Mouse (Mus musculus) kidney, embryonic 16.5 days (tissue): ENCODE measurements around the gene Rnf150. TPM values are rescaled to one million over a fixed set of nuclear protein-coding genes. Genes with fewer than 3 reads are reported as not detected.

Experiments used
- ATAC-seq: fragments of 200-750 bp; cut with Nextera tagmentation; 2 replicates; pipeline ENCODE4 v1.8.0; 2017; ENCODE audit warnings: moderate TSS enrichment; ENCODE audit not compliant: low FRiP score, low TSS enrichment
- H3K27ac ChIP-seq: fragments of 300-500 bp; sonication (generic); 2 replicates; pipeline ENCODE4 v1.5.1; 2014; ENCODE audit warnings: low read length
- H3K27me3 ChIP-seq: fragments of 300-500 bp; sonication (generic); 2 replicates; pipeline ENCODE4 v1.6.1; 2014; ENCODE audit warnings: low read length, control low read depth, mixed read lengths; ENCODE audit not compliant: insufficient read depth
- H3K36me3 ChIP-seq: fragments of 300-500 bp; sonication (generic); 2 replicates; pipeline ENCODE4 v1.6.1; 2014; ENCODE audit warnings: low read length, control low read depth, mixed read lengths; ENCODE audit not compliant: insufficient read depth
- H3K4me1 ChIP-seq: fragments of 300-500 bp; sonication (generic); 2 replicates; pipeline ENCODE4 v1.6.1; 2014; ENCODE audit warnings: low read length, control low read depth, mixed read lengths; ENCODE audit not compliant: insufficient read depth
- H3K4me2 ChIP-seq: fragments of 300-500 bp; sonication (generic); replicated peaks from 2 replicates; pipeline ENCODE4 v1.6.1; 2014; ENCODE audit warnings: low read depth, low read length
- H3K4me3 ChIP-seq: fragments of 300-500 bp; sonication (generic); 2 replicates; pipeline ENCODE4 v1.5.1; 2014; ENCODE audit warnings: mild to moderate bottlenecking, low read length
- H3K9ac ChIP-seq: fragments of 300-500 bp; sonication (generic); replicated peaks from 2 replicates; pipeline ENCODE4 v1.6.1; 2014; ENCODE audit warnings: low read length
- H3K9me3 ChIP-seq: fragments of 300-500 bp; sonication (generic); 2 replicates; pipeline ENCODE4 v1.6.1; 2016; ENCODE audit warnings: low read length, control low read depth
- WGBS: fragments of 180-500 bp; shearing (Covaris S2); extraction: QIAGEN DNeasy Blood & Tissue Kit; methylation state at CpG from one replicate; pipeline ENCODE4 v1.1.7; 2014; 5-methylcytosine and 5-hydroxymethylcytosine counted together
- polyA plus RNA-seq: library from polyadenylated mRNA; unstranded; fragments of >200 nt; fragmentation: Nextera tagmentation; extraction: Ambion mirVana; gene quantifications from 2 replicates; pipeline ENCODE4 v1.2.1, GENCODE M21; 2015

Gene Rnf150
- polyA plus RNA-seq, 1 experiment from 2014 or later: 2.0 TPM

GRCm38 (mm10) chr8:83054801-83055200 is 191.6 kb downstream of the Rnf150 start:
- no peak overlapping the region for H3K9ac ChIP-seq
- no peak overlapping the region for H3K4me2 ChIP-seq
- no peaks in the 10 kb centered on the region for H3K36me3 ChIP-seq
- no peak overlapping the region for H3K27ac ChIP-seq
- no peak for ATAC-seq
- H3K4me1 ChIP-seq: 0 out of 2 replicates have a peak, but pooled peaks cover 3% of the 10 kb centered on the region
- H3K27me3 ChIP-seq: no peaks in the 10 kb centered on the region
- 84% methylated on average over 3 of the region's 3 CpGs for WGBS
- no peaks in the 10 kb centered on the region for H3K9me3 ChIP-seq
- H3K4me3 ChIP-seq: no peak overlapping the region

GRCm38 (mm10) chr8:83058951-83059350 is 195.8 kb downstream of the Rnf150 start:
- H3K36me3 ChIP-seq: no peaks in the 10 kb centered on the region
- H3K9me3 ChIP-seq: no peaks in the 10 kb centered on the region
- no peak overlapping the region for H3K4me2 ChIP-seq
- H3K9ac ChIP-seq: no peak overlapping the region
- no peaks in the 10 kb centered on the region for H3K27me3 ChIP-seq
- no peak overlapping the region for H3K27ac ChIP-seq
- no peak for ATAC-seq
- no peak overlapping the region for H3K4me3 ChIP-seq
- WGBS: 55% methylated on average over 8 of the region's 8 CpGs
- H3K4me1 ChIP-seq: 0 out of 2 replicates have a peak, but pooled peaks cover 3% of the 10 kb centered on the region

GRCm38 (mm10) chr8:83060076-83060475 is 196.9 kb downstream of the Rnf150 start:
- H3K4me3 ChIP-seq: no peak overlapping the region
- H3K27me3 ChIP-seq: no peaks in the 10 kb centered on the region
- no peak overlapping the region for H3K27ac ChIP-seq
- WGBS: 94% methylated on average over 2 of the region's 2 CpGs
- H3K36me3 ChIP-seq: no peaks in the 10 kb centered on the region
- H3K9me3 ChIP-seq: no peaks in the 10 kb centered on the region
- no peak overlapping the region for H3K9ac ChIP-seq
- ATAC-seq: no peak
- no peak overlapping the region for H3K4me2 ChIP-seq
- 0 out of 2 replicates have a peak, but pooled peaks cover 3% of the 10 kb centered on the region for H3K4me1 ChIP-seq

DNA sequence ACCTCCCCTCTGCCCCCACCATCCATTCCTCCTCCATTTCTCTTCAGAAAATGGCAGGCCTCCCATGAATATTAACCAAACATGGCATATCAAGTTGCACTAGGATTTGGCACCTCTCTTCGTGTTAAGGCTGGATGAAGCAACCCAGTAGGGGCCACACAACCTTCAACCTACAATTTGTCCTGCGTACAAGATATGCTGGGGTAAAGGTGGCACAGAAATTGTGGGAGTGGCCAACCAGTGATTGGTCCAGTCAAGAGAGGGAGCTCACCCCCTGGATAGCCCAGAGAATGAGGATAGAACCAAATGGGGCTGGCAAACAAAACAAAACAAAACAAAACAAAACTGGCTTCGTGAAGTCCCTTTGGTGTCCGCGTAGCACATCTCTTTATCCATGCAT is 198.1 kb downstream of the Rnf150 start:
- no peak overlapping the region for H3K4me2 ChIP-seq
- ATAC-seq: no peak
- no peak overlapping the region for H3K27ac ChIP-seq
- H3K4me3 ChIP-seq: no peak overlapping the region
- H3K4me1 ChIP-seq: 0 out of 2 replicates have a peak, but pooled peaks cover 3% of the 10 kb centered on the region
- H3K9me3 ChIP-seq: no peaks in the 10 kb centered on the region
- WGBS: 77% methylated on average over 5 of the region's 5 CpGs
- no peak overlapping the region for H3K9ac ChIP-seq
- H3K36me3 ChIP-seq: no peaks in the 10 kb centered on the region
- H3K27me3 ChIP-seq: no peaks in the 10 kb centered on the region

DNA sequence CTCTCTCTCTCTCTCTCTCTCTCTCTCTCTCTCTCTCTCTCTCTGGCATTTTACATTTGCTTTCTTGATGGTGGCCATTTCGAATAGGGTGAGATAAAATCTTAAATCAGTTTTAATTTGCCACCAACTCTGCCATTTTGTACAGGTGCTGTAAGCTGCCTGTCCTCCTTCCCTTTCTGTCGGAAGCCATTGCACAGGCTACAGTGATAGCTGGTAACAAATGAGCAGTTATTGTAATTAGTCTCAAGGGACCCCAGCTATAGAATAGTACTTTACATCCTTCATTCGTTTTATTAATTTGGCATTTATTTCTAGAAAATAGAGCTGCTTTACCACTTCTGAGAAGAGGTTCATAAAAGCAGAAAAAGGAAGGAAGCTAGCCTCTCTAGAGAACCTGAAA is 198.7 kb downstream of the Rnf150 start:
- no peaks in the 10 kb centered on the region for H3K36me3 ChIP-seq
- 0 out of 2 replicates have a peak, but pooled peaks cover 3% of the 10 kb centered on the region for H3K4me1 ChIP-seq
- H3K9ac ChIP-seq: no peak overlapping the region
- no peaks in the 10 kb centered on the region for H3K27me3 ChIP-seq
- H3K27ac ChIP-seq: no peak overlapping the region
- no peaks in the 10 kb centered on the region for H3K9me3 ChIP-seq
- no peak overlapping the region for H3K4me2 ChIP-seq
- no peak for ATAC-seq
- 72% methylated on average over 3 of the region's 3 CpGs for WGBS
- H3K4me3 ChIP-seq: no peak overlapping the region

- H3K9me3 ChIP-seq: no peaks in the 10 kb centered on the region
- no peaks in the 10 kb centered on the region for H3K36me3 ChIP-seq
- H3K4me1 ChIP-seq: 0 out of 2 replicates have a peak, but pooled peaks cover 3% of the 10 kb centered on the region
- WGBS: 91% methylated on average over 5 of the region's 5 CpGs
- no peak for ATAC-seq
- H3K9ac ChIP-seq: no peak overlapping the region
- no peaks in the 10 kb centered on the region for H3K27me3 ChIP-seq
- H3K4me2 ChIP-seq: no peak overlapping the region
- no peak overlapping the region for H3K27ac ChIP-seq
- H3K4me3 ChIP-seq: no peak overlapping the region
Measured at GRCm38 (mm10) chr8:83062276-83062675, 199.1 kb downstream of the Rnf150 start.

GRCm38 (mm10) chr8:83064096-83064495 is 200.9 kb downstream of the Rnf150 start:
- ATAC-seq: peak; percentile 59; the same call in 1 of the 2 replicates
- H3K27ac ChIP-seq: no peak overlapping the region
- no peaks in the 10 kb centered on the region for H3K9me3 ChIP-seq
- 68% methylated on average over 6 of the region's 6 CpGs for WGBS
- H3K9ac ChIP-seq: no peak overlapping the region
- H3K27me3 ChIP-seq: no peaks in the 10 kb centered on the region
- H3K4me3 ChIP-seq: no peak overlapping the region
- H3K4me1 ChIP-seq: no peaks in the 10 kb centered on the region
- H3K36me3 ChIP-seq: no peaks in the 10 kb centered on the region
- no peak overlapping the region for H3K4me2 ChIP-seq

DNA sequence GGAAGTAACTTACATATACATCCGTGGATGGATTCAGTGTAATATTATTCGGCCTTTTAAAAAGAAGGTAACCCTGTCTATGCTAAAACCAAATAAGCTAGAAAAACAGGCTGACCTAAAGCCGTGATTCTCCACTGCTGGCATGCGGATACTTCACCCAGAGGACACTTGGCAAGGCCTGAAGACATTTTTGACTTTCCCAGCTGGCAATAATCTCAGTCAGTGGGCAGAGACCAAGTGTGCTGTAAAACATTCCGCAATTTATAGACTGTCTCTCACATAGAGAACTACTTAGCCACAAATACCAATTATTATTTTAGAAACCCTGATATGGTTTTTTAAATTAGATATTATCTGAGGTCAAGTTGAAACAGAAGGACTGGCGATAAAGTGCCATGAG is 202.9 kb downstream of the Rnf150 start:
- Histone ChIP-seq H3K4me3 (no peak overlapping the region), H3K4me2 (no peak overlapping the region), H3K27me3 (no peaks in the 10 kb centered on the region), H3K27ac (no peak overlapping the region), H3K36me3 (no peaks in the 10 kb centered on the region), H3K4me1 (no peaks in the 10 kb centered on the region), H3K9me3 (no peaks in the 10 kb centered on the region), H3K9ac (no peak overlapping the region)
- ATAC-seq: no peak
- WGBS: 80% methylated on average over 6 of the region's 6 CpGs

- ATAC-seq: no peak
- 67% methylated on average over 3 of the region's 3 CpGs for WGBS
- Histone ChIP-seq H3K4me2 (no peak overlapping the region), H3K4me3 (no peak overlapping the region), H3K9ac (no peak overlapping the region), H3K27ac (no peak overlapping the region), H3K36me3 (no peaks in the 10 kb centered on the region), H3K4me1 (no peaks in the 10 kb centered on the region), H3K27me3 (no peaks in the 10 kb centered on the region), H3K9me3 (no peaks in the 10 kb centered on the region)
Measured at GRCm38 (mm10) chr8:83066846-83067245, 203.7 kb downstream of the Rnf150 start.

DNA sequence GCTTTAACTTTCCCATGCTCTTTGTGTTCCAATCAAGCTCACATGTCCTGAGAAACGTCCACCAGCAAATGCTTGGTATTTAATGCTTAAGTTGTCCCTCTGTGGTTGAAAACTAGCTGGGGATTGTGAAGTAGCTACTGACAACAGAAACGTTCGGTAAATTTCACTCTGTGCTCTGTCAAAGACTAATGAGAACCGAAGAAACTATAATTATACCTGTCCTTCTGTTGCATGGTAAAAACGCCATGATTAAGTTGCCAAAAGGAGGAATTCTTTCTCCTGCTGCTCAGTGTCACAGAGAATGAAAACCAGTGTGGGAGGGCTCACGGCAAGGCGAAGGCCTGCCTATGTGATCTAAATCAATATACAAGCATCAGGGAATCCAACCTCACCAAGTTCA is 204.8 kb downstream of the Rnf150 start:
- Histone ChIP-seq H3K36me3 (no peaks in the 10 kb centered on the region), H3K27ac (no peak overlapping the region), H3K4me2 (no peak overlapping the region), H3K27me3 (no peaks in the 10 kb centered on the region), H3K4me1 (no peaks in the 10 kb centered on the region), H3K9ac (no peak overlapping the region), H3K9me3 (no peaks in the 10 kb centered on the region), H3K4me3 (no peak overlapping the region)
- no peak for ATAC-seq
- 69% methylated on average over 7 of the region's 7 CpGs for WGBS
